Mouse (Mus musculus) E14TG2a.4 (cell line): ENCODE measurements around the gene Il17a.
A peak's percentile ranks its signal among the peaks of the same experiment; 100 is the strongest.

ENCODE experiments used
- H3K27me3 ChIP-seq: 2 replicates; pipeline ENCODE4 v1.6.1; 2014; ENCODE audit warnings: low read length, control low read depth; ENCODE audit not compliant: insufficient read depth
- H3K36me3 ChIP-seq: 2 replicates; pipeline ENCODE4 v1.6.1; 2014; ENCODE audit warnings: low read length, control low read depth; ENCODE audit not compliant: insufficient read depth
- H3K4me1 ChIP-seq: replicated peaks from 2 replicates; pipeline ENCODE4 v1.6.1; 2014; ENCODE audit warnings: low read depth, low read length, control low read depth
- H3K4me3 ChIP-seq: replicated peaks from 2 replicates; pipeline ENCODE4 v1.5.1; 2014; ENCODE audit warnings: mild to moderate bottlenecking, low read length
- H3K9me3 ChIP-seq: 2 replicates; pipeline ENCODE4 v1.6.1; 2014; ENCODE audit warnings: low read length, control low read depth
- CTCF ChIP-seq: conservative IDR thresholded peaks from 2 replicates; pipeline ENCODE4 v1.5.1; 2014; ENCODE audit warnings: low read length
- NANOG ChIP-seq: IDR thresholded peaks from 2 replicates; pipeline ENCODE4 v1.6.1; 2014; ENCODE audit warnings: borderline replicate concordance, low read length, mixed read lengths
- POU5F1 ChIP-seq: IDR thresholded peaks from 2 replicates; pipeline ENCODE4 v1.6.1; 2014; ENCODE audit warnings: low read length, borderline replicate concordance

Il17a gene

DNA sequence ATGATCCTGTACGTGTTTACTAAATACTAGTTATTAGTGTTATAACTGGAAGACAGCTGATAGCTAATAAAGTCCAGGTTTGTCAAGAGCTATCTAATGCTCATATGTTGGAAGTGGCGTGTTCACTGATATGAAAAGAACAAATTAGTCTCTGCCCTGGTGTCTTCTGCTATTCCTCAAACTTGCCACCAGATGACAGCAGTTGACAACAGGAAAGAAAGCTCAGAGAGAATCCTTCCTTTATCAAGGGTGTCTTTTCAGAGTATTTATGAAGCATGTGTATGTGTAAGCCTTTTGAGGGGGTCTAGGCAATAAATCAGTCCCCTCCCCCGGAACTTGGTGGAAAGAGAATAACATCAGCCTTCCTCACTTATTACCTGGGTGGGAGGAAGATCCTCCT is 30.7 kb upstream of the Il17a start:
- Histone ChIP-seq H3K36me3 (no peaks in the 10 kb centered on the region), H3K27me3 (no peaks in the 10 kb centered on the region), H3K4me1 (no peaks in the 10 kb centered on the region), H3K4me3 (no peak overlapping the region), H3K9me3 (peaks cover 40% of the 10 kb centered on the region)
- TF ChIP-seq NANOG (no peak), POU5F1 (no peak), CTCF (peak; percentile 54)

GRCm38 (mm10) chr1:20736572-20736971 is 5.9 kb downstream of the Il17a start:
- TF ChIP-seq CTCF, result no peak
- no peak for TF ChIP-seq POU5F1
- TF ChIP-seq NANOG, result no peak
- Histone ChIP-seq H3K27me3 (no peaks in the 10 kb centered on the region), H3K4me3 (no peak overlapping the region), H3K36me3 (no peaks in the 10 kb centered on the region), H3K4me1 (peaks cover 4% of the 10 kb centered on the region; the same call in 1 of the 2 replicates), H3K9me3 (peaks cover 10% of the 10 kb centered on the region)

DNA sequence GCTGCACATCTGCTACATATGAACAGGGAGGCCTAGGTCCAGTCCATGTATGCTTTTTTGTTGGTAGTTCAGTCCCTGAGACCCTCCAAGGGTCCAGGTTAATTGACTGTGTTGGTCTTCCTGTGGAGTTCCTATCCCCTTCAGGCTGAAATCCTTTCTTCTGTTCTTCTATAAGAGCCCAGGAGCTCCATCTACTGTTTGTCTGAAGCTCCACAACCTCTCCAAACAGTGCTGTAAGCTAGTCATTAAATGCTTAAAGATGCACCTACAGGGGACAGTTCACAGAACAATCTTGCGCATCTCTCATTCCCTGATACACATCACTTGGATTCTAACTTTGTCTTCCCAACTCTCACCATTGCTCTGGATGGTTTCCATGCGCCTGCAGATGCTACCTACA is 7.8 kb downstream of the Il17a start:
- peaks cover 5% of the 10 kb centered on the region; the same call in 1 of the 2 replicates for H3K4me1 ChIP-seq
- H3K27me3 ChIP-seq, result no peaks in the 10 kb centered on the region
- H3K36me3 ChIP-seq, result no peaks in the 10 kb centered on the region
- H3K9me3 ChIP-seq, result peaks cover 10% of the 10 kb centered on the region
- no peak for TF ChIP-seq POU5F1
- TF ChIP-seq NANOG, result no peak
- no peak overlapping the region for H3K4me3 ChIP-seq

GRCm38 (mm10) chr1:20740496-20740998 is 9.8 kb downstream of the Il17a start:
- H3K4me3 ChIP-seq, result no peak overlapping the region
- no peaks in the 10 kb centered on the region for H3K36me3 ChIP-seq
- no peak for TF ChIP-seq NANOG
- no peak for TF ChIP-seq POU5F1
- no peak for TF ChIP-seq CTCF
- no peaks in the 10 kb centered on the region for H3K27me3 ChIP-seq
- peaks cover 10% of the 10 kb centered on the region for H3K9me3 ChIP-seq
- H3K4me1 ChIP-seq, result 0 out of 2 replicates have a peak, but pooled peaks cover 2% of the 10 kb centered on the region

DNA sequence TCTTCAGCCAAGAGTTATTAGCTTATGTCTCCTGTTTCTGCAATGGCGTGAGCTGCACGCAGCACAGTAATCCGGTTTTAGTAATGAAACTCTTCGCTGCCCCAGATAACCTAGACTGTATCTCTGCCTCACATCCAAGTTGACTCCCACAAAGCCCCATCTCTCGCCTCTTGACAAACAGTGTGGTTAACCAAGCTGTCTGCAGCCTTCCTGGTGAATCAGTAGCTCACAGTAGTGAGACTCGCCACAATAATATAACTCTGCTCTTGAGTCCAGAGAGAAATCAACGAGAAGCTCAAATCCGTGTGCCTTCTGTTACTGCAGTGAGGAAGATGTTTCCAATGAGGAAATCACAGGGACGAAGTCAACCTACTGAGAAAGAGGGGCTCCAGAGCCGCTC is 23.7 kb downstream of the Il17a start:
- H3K36me3 ChIP-seq, result no peaks in the 10 kb centered on the region
- H3K9me3 ChIP-seq, result peaks cover 5% of the 10 kb centered on the region; the same call in 1 of the 2 replicates
- no peaks in the 10 kb centered on the region for H3K27me3 ChIP-seq
- no peak overlapping the region for H3K4me3 ChIP-seq
- H3K4me1 ChIP-seq, result peaks cover 9% of the 10 kb centered on the region
- no peak for TF ChIP-seq POU5F1
- no peak for TF ChIP-seq NANOG
- no peak for TF ChIP-seq CTCF

GRCm38 (mm10) chr1:20757586-20757985 is 26.9 kb downstream of the Il17a start:
- H3K9me3 ChIP-seq, result peaks cover 5% of the 10 kb centered on the region; the same call in 1 of the 2 replicates
- H3K36me3 ChIP-seq, result no peaks in the 10 kb centered on the region
- peaks cover 34% of the 10 kb centered on the region for H3K4me1 ChIP-seq
- TF ChIP-seq POU5F1 (no peak), NANOG (no peak), CTCF (no peak)
- H3K27me3 ChIP-seq, result no peaks in the 10 kb centered on the region
- no peak overlapping the region for H3K4me3 ChIP-seq

GRCm38 (mm10) chr1:20759799-20760198 is 29.1 kb downstream of the Il17a start:
- TF ChIP-seq CTCF, result no peak
- no peak for TF ChIP-seq NANOG
- no peak for TF ChIP-seq POU5F1
- Histone ChIP-seq H3K27me3 (no peaks in the 10 kb centered on the region), H3K9me3 (peaks cover 5% of the 10 kb centered on the region; the same call in 1 of the 2 replicates), H3K4me1 (peaks cover 34% of the 10 kb centered on the region), H3K36me3 (no peaks in the 10 kb centered on the region), H3K4me3 (no peak overlapping the region)

DNA sequence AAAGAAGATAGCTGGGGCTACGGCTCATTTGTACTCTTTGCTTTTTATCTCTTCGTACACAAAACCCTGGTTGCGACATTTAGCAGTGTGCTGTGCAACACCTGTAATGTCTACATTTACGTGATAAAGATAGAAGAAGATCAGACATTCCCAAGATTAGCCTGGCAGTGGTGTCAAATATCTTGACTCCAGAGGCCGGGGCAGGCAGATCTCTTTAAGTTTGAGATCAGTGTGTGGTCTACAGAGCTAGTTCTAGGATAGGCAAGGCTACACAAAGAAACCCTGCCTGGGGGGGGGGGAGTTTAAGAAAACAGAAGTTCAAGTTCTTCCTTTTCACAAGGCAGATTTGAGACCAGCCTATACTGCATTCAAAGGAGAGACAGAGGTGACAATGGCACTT is 29.6 kb downstream of the Il17a start:
- Histone ChIP-seq H3K27me3 (no peaks in the 10 kb centered on the region; the same call in 1 of the 2 replicates), H3K4me1 (peaks cover 34% of the 10 kb centered on the region), H3K36me3 (no peaks in the 10 kb centered on the region), H3K9me3 (peaks cover 5% of the 10 kb centered on the region; the same call in 1 of the 2 replicates), H3K4me3 (no peak overlapping the region)
- no peak for TF ChIP-seq POU5F1
- TF ChIP-seq NANOG, result peak; percentile 34; the same call in 1 of the 2 replicates

DNA sequence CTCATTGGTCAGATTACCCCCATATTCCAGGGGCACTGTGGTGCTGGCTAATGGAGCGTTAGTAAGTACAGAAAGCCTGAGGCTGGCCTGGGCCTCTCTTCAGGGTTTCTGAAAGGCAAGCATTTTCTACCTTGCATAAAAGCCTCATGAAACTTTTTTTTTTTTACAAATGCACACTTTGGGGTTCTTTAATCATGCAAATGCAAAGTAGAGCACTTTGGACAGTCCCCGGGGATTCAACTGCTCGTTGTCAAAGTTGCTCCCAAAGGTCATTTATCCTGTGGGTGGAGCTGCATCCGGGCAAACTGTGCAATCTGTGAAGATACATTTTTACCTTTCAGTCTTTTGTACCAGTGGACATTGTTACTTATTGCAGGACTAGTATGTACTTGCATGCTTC is 30.7 kb downstream of the Il17a start:
- H3K4me3 ChIP-seq, result no peak overlapping the region
- H3K27me3 ChIP-seq, result no peaks in the 10 kb centered on the region; the same call in 1 of the 2 replicates
- TF ChIP-seq POU5F1, result no peak
- peak; percentile 76 for TF ChIP-seq NANOG
- H3K36me3 ChIP-seq, result no peaks in the 10 kb centered on the region
- H3K9me3 ChIP-seq, result peaks cover 5% of the 10 kb centered on the region; the same call in 1 of the 2 replicates
- H3K4me1 ChIP-seq, result peaks cover 34% of the 10 kb centered on the region
